Mouse (Mus musculus) ovary, postnatal 36 days (tissue): Measurements from ENCODE around the gene Tars.

ENCODE experiments used
- DNase-seq: peaks from one replicate; pipeline ENCODE4 v3.0.0; 2022; ENCODE audit warnings: low spot score, mixed read lengths

Tars gene

DNA sequence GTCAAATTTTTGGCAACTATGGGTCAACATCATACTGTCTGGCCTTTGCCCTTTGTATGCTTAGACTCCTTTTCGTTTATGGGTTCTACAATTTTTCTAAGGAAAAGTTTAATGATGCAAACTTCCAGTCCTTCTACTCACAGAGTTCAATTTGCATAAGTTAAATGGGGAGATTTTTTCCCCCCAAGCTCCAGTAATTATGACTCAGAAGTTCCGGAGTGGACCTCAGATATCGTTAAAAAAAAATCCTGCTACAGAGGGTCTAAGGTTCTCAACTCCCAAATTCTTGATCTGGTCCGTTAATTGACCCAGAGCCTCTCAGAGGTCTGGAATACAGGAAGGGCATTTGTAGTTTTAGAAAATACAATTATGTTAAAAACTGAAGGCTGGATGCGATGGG lies 37.6 kb downstream of the Tars start:
- no peak for DNase-seq

DNA sequence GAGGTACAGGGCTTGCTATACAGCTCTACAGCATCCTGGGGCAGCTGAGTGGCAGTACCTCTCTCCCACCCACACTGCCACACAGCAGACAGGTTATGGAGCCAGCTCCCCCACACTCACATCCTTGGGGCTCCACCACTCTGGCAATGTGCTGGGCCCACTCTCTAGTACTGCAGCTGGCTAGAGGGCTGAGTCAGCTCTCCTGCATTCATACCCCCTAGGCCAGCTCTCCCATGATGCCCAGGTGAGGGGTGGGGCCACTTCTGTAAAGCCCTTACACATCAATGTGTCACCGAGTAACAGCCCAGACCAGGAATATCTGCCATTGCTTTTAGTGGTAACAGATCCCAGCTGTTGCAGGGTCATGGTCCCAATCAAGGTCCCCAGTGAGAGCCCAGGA lies 38.6 kb downstream of the Tars start:
- no peak for DNase-seq

DNA sequence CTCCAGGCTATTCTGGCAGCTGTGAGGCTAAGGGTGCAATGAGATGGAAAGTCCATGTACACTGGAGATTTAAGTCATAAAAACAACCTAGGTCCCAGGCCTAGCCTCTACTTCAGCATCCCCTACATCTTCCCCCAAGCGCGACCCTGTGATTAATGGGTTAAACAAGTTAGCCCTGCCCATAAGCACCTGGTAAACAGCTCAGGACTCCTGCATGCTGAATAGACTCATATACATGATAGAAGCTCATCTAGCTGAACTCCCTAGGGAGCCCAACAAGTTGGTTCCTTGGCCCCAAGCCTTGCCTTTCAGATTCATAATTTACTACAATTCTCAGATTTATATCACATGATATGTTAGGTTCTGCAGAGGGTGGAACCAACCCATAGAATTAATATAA lies 42.0 kb downstream of the Tars start:
- no peak for DNase-seq

DNA sequence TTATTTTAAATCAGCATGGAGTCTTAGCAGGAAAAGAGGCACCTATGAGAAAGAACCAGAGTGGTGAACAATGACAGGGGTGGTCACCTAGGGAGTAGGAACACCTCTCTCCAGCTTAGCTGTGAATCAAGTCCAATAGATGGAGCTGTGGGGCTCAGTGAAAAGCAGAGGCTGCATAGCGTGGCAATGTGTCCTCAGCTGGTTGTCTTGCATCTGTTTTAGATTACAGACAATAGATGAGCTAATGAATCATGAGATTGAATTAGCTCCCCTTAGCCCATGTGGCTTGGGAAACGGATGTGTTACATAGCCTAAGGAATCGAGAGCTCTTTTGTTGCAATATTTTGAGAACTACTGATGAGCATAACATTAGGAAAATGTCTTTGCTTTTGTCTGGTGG lies 43.6 kb downstream of the Tars start:
- DNase-seq = no peak

DNA sequence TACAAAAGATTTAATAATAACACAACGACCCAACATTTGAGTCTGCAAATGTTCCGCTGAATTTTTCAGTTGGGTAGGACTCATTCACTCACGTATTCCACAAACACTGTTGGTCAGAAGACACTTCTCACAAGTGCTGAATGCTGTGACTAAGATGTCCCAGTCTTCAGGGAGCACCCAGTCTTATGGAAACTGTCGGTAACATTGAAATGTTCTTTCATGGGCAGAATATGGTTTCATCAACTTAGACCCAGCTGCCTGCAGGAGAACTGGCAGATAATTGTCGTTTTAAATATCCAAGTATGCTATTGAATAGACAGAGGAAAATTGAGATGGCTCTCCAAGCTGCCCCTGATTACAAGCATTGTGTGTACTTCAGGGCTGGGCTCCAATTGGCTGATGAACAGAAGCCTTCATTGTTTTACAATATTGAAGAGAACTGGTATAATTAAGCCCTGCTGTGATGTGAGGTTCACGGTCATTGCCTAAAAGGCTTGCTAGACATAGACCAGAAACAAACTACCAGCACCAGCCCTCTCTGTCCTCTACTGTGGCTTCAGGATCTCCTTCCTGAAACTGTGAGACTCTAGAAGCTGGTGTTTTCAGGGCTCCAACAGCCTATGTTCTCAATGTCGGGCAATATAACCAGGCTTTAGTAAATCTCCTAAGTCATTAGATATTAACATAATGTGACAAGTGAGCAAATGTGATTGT lies 59.8 kb downstream of the Tars start:
- no peak for DNase-seq
